Mouse (Mus musculus) erythroblast, embryonic 14.5 days (primary cell): Measurements from ENCODE around the gene Nr2f2.

Experiments
- GATA1 ChIP-seq: IDR thresholded peaks from 2 replicates; pipeline ENCODE4 v1.6.1; 2012; ENCODE audit warnings: low read length, inconsistent platforms, mixed read lengths
- TAL1 ChIP-seq: IDR thresholded peaks from 3 replicates; pipeline ENCODE4 v1.6.1; 2012; ENCODE audit warnings: low read length, inconsistent platforms, mixed read lengths

DNA sequence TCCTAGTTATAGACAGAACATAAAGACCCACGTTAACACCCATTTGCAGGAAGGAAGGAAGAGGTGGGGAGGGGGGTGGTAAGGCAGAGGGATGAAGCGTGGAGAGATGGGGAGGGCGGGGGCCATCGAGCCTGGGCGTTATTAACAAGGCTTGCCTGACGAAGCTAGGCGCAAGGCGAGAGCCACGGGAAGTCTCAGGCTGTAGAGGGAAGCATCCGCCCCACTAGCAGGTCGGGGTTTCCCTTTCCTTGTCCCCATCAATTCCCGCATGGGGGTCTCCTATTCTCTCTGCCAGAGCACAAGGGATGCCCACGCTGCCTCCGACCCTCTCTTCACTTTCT is 18.9 kb downstream of the Nr2f2 start:
- no peak for TF ChIP-seq GATA1
- TF ChIP-seq TAL1: no peak
